Mouse (Mus musculus): ENCODE data around the gene Idh2. TPM values are rescaled to one million over a fixed set of nuclear protein-coding genes. Genes with fewer than 3 reads are reported as not detected.

The Idh2 gene
- polyA plus RNA-seq, 1 experiment from 2014 or later: 221 TPM

- H3K36me3 ChIP-seq (ENCODE audit: control insufficient read depth, insufficient read depth): peaks cover 6% of the 10 kb centered on the region
- no peak overlapping the region for H3K4me3 ChIP-seq (ENCODE audit: low read depth, low read length)
- 64% methylated on average over 4 of the region's 4 CpGs for WGBS (ENCODE audit: insufficient replicate concordance)
- no peak for ATAC-seq (ENCODE audit: low read depth)
- H3K4me2 ChIP-seq (ENCODE audit: low read depth, low read length): no peak overlapping the region
- no peaks in the 10 kb centered on the region for H3K9me3 ChIP-seq (replicated peaks; ENCODE audit: control insufficient read depth, low read length)
- no peak overlapping the region for H3K27ac ChIP-seq (ENCODE audit: low read length)
- H3K9ac ChIP-seq (ENCODE audit: low read depth, low read length): no peak overlapping the region
- peaks cover 2% of the 10 kb centered on the region; the same call in 1 of the 2 replicates for H3K4me1 ChIP-seq (ENCODE audit: control insufficient read depth, low read depth, low read length)
- no peaks in the 10 kb centered on the region for H3K27me3 ChIP-seq (ENCODE audit: control insufficient read depth, insufficient read depth, low read depth, low read length)
Observed at GRCm38 (mm10) chr7:80091866-80092210, 23.4 kb downstream of the Idh2 start.

GRCm38 (mm10) chr7:80091004-80091865 is 24.0 kb downstream of the Idh2 start:
- no peak for ATAC-seq (ENCODE audit: low read depth)
- Histone ChIP-seq H3K27ac (ENCODE audit: low read length) (no peak overlapping the region), H3K4me3 (ENCODE audit: low read depth, low read length) (no peak overlapping the region), H3K4me2 (ENCODE audit: low read depth, low read length) (no peak overlapping the region), H3K27me3 (ENCODE audit: control insufficient read depth, insufficient read depth, low read depth, low read length) (no peaks in the 10 kb centered on the region), H3K9ac (ENCODE audit: low read depth, low read length) (no peak overlapping the region), H3K4me1 (ENCODE audit: control insufficient read depth, low read depth, low read length) (peaks cover 2% of the 10 kb centered on the region; the same call in 1 of the 2 replicates), H3K36me3 (ENCODE audit: control insufficient read depth, insufficient read depth) (peaks cover 8% of the 10 kb centered on the region), H3K9me3 (replicated peaks; ENCODE audit: control insufficient read depth, low read length) (no peaks in the 10 kb centered on the region)
- WGBS (ENCODE audit: insufficient replicate concordance): 53% methylated on average over 13 of the region's 13 CpGs

- Histone ChIP-seq H3K27me3 (ENCODE audit: control insufficient read depth, insufficient read depth, low read depth, low read length) (no peaks in the 10 kb centered on the region), H3K4me3 (ENCODE audit: low read depth, low read length) (no peak overlapping the region), H3K36me3 (ENCODE audit: control insufficient read depth, insufficient read depth) (peaks cover 6% of the 10 kb centered on the region), H3K4me1 (ENCODE audit: control insufficient read depth, low read depth, low read length) (peaks cover 2% of the 10 kb centered on the region; the same call in 1 of the 2 replicates), H3K27ac (ENCODE audit: low read length) (no peak overlapping the region), H3K9ac (ENCODE audit: low read depth, low read length) (no peak overlapping the region), H3K9me3 (replicated peaks; ENCODE audit: control insufficient read depth, low read length) (no peaks in the 10 kb centered on the region), H3K4me2 (ENCODE audit: low read depth, low read length) (no peak overlapping the region)
- WGBS (ENCODE audit: insufficient replicate concordance): 79% methylated on average over 18 of the region's 18 CpGs
- ATAC-seq (ENCODE audit: low read depth): no peak
Observed at GRCm38 (mm10) chr7:80090191-80091003, 24.8 kb downstream of the Idh2 start.

- no peak overlapping the region for H3K27ac ChIP-seq (ENCODE audit: low read length)
- peak; percentile 66 for ATAC-seq (ENCODE audit: low read depth)
- 61% methylated on average over 9 of the region's 9 CpGs for WGBS (ENCODE audit: insufficient replicate concordance)
- H3K27me3 ChIP-seq (ENCODE audit: control insufficient read depth, insufficient read depth, low read depth, low read length): no peaks in the 10 kb centered on the region
- no peak overlapping the region for H3K4me3 ChIP-seq (ENCODE audit: low read depth, low read length)
- H3K9ac ChIP-seq (ENCODE audit: low read depth, low read length): no peak overlapping the region
- no peak overlapping the region for H3K4me2 ChIP-seq (ENCODE audit: low read depth, low read length)
- no peaks in the 10 kb centered on the region for H3K9me3 ChIP-seq (replicated peaks; ENCODE audit: control insufficient read depth, low read length)
- peaks cover 2% of the 10 kb centered on the region; the same call in 1 of the 2 replicates for H3K4me1 ChIP-seq (ENCODE audit: control insufficient read depth, low read depth, low read length)
- H3K36me3 ChIP-seq (ENCODE audit: control insufficient read depth, insufficient read depth): peaks cover 3% of the 10 kb centered on the region
Observed at GRCm38 (mm10) chr7:80088191-80088590, 27.0 kb downstream of the Idh2 start.

- WGBS (ENCODE audit: insufficient replicate concordance): 74% methylated on average over 33 of the region's 33 CpGs
Observed at GRCm38 (mm10) chr7:80085970-80086715, 29.0 kb downstream of the Idh2 start.

GRCm38 (mm10) chr7:80084484-80084931 is 30.7 kb downstream of the Idh2 start:
- ATAC-seq (ENCODE audit: low read depth): no peak
- no peak overlapping the region for H3K27ac ChIP-seq (ENCODE audit: low read length)
- H3K4me2 ChIP-seq (ENCODE audit: low read depth, low read length): no peak overlapping the region
- no peaks in the 10 kb centered on the region for H3K27me3 ChIP-seq (ENCODE audit: control insufficient read depth, insufficient read depth, low read depth, low read length)
- H3K9me3 ChIP-seq (replicated peaks; ENCODE audit: control insufficient read depth, low read length): no peaks in the 10 kb centered on the region
- H3K9ac ChIP-seq (ENCODE audit: low read depth, low read length): no peak overlapping the region
- peaks cover 11% of the 10 kb centered on the region for H3K36me3 ChIP-seq (ENCODE audit: control insufficient read depth, insufficient read depth)
- H3K4me1 ChIP-seq (ENCODE audit: control insufficient read depth, low read depth, low read length): peaks cover 5% of the 10 kb centered on the region; the same call in 1 of the 2 replicates
- WGBS (ENCODE audit: insufficient replicate concordance): 56% methylated on average over 7 of the region's 7 CpGs
- H3K4me3 ChIP-seq (ENCODE audit: low read depth, low read length): no peak overlapping the region

More at GRCm38 (mm10) chr7:80085970-80086715, 29.0 kb downstream of the Idh2 start:
- H3K9me3 ChIP-seq (replicated peaks; ENCODE audit: control insufficient read depth, low read length): no peaks in the 10 kb centered on the region
- peaks cover 11% of the 10 kb centered on the region for H3K36me3 ChIP-seq (ENCODE audit: control insufficient read depth, insufficient read depth)
- H3K4me3 ChIP-seq (ENCODE audit: low read depth, low read length): no peak overlapping the region
- ATAC-seq (ENCODE audit: low read depth): no peak
- H3K27me3 ChIP-seq (ENCODE audit: control insufficient read depth, insufficient read depth, low read depth, low read length): no peaks in the 10 kb centered on the region
- H3K4me1 ChIP-seq (ENCODE audit: control insufficient read depth, low read depth, low read length): peaks cover 2% of the 10 kb centered on the region; the same call in 1 of the 2 replicates
- no peak overlapping the region for H3K27ac ChIP-seq (ENCODE audit: low read length)
- no peak overlapping the region for H3K9ac ChIP-seq (ENCODE audit: low read depth, low read length)
- H3K4me2 ChIP-seq (ENCODE audit: low read depth, low read length): no peak overlapping the region

GRCm38 (mm10) chr7:80081586-80082554 is 33.3 kb downstream of the Idh2 start:
- no peak overlapping the region for H3K9ac ChIP-seq (ENCODE audit: low read depth, low read length)
- no peak overlapping the region for H3K4me3 ChIP-seq (ENCODE audit: low read depth, low read length)
- WGBS (ENCODE audit: insufficient replicate concordance): 76% methylated on average over 42 of the region's 42 CpGs
- no peaks in the 10 kb centered on the region for H3K9me3 ChIP-seq (replicated peaks; ENCODE audit: control insufficient read depth, low read length)
- H3K27ac ChIP-seq (ENCODE audit: low read length): no peak overlapping the region
- no peak for ATAC-seq (ENCODE audit: low read depth)
- no peak overlapping the region for H3K4me2 ChIP-seq (ENCODE audit: low read depth, low read length)
- peaks cover 23% of the 10 kb centered on the region for H3K4me1 ChIP-seq (ENCODE audit: control insufficient read depth, low read depth, low read length)
- peaks cover 11% of the 10 kb centered on the region for H3K36me3 ChIP-seq (ENCODE audit: control insufficient read depth, insufficient read depth)
- no peaks in the 10 kb centered on the region for H3K27me3 ChIP-seq (ENCODE audit: control insufficient read depth, insufficient read depth, low read depth, low read length)
